Mouse (Mus musculus) gastrocnemius, adult 2 months (tissue): ENCODE data around the gene Wdfy1. TPM values are rescaled to one million over a fixed set of nuclear protein-coding genes. Genes with fewer than 3 reads are reported as not detected.

Experiments
- DNase-seq: peaks from one replicate; pipeline ENCODE4 v3.0.0; 2022
- H3K27ac ChIP-seq: fragments of 200-600 bp; 2 replicates; pipeline ENCODE4 v1.8.1; 2022; ENCODE audit warnings: mild to moderate bottlenecking
- H3K4me3 ChIP-seq: fragments of 200-600 bp; 2 replicates; pipeline ENCODE4 v1.8.1; 2022; ENCODE audit warnings: mild to moderate bottlenecking, moderate library complexity
- CTCF ChIP-seq: fragments of 200-600 bp; IDR thresholded peaks from 2 replicates; pipeline ENCODE4 v1.8.1; 2022; ENCODE audit warnings: antibody characterized with exemption, mild to moderate bottlenecking, moderate library complexity
- intact Hi-C: fragments of 180-260 bp; cut with DNase I; formaldehyde crosslinking; loops from one replicate; pipeline ENCODE4 v1.15.1; 2025
- long read RNA-seq, 2 experiments: library from polyadenylated mRNA; stranded (forward); transcript quantifications; one replicate each; pipeline ENCODE4 v2.0.0; 2021
- total RNA-seq, 2 experiments: library from RNA; stranded (reverse); gene quantifications; 2 replicates each; pipeline ENCODE4 v1.2.3; 2021

Gene Wdfy1
- total RNA-seq, result 10 to 100 TPM; 10.9 to 11.5 TPM
- long read RNA-seq, experiment 1, full-length matches to known transcripts, result 22 of 26 reads
- long read RNA-seq, experiment 1, partial matches to known transcripts, result 1 of 26 reads
- long read RNA-seq, experiment 1, other reads (novel, unspliced or antisense), result 3 of 26 reads
- long read RNA-seq, experiment 2, full-length matches to known transcripts, result 11 of 13 reads
- long read RNA-seq, experiment 2, partial matches to known transcripts, result 1 of 13 reads
- long read RNA-seq, experiment 2, other reads (novel, unspliced or antisense), result 1 of 13 reads

GRCm38 (mm10) chr1:79775927-79776458 is at the start of gene Wdfy1, which contains the start of gene Mrpl44:
Wdfy1 (minus strand) TSS chr1:79776143.
Mrpl44 (plus strand) TSS chr1:79776018.
- peak within 1 kb of the TSS; percentile 94 for H3K27ac ChIP-seq
- H3K4me3 ChIP-seq, result peak within 1 kb of the TSS; percentile 96
- peak; percentile 97 for DNase-seq
- intact Hi-C loops, result loop anchor here (10.0 kb wide), 1 partner anchor 569 kb away; the partner anchor contains the start of gene Cul3
- peak; percentile 26 for TF ChIP-seq CTCF

DNA sequence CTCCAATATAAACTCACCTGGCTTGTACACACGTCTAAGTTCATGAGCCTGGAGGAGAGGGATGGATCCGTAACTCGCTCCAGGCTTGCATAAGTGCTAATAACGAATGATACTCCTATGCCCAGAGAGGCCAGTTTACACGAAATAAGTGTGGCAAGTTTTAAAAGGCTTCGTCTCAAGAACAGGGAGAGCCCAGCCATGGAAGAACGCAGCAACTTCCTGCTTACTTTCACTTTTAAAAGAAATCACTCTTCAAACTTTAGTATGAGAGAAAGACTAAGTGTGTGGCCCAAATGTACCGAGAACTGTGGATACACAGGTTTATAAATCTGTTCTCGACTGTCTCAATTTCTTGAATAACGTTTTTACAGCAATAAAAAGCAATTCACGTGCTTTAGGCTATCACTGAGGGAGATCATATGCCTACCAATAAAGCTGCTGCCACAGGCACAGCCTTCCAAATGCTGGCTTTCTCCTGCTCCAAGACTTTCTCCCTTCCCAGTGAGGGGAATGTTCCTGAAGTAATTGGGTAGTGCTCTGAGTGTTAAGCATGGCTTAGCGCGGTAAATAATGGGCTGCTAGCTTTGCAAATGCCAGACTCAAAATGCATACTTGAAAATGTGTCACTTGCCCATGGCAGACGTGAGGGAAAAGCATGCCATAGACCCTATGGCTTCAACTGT is 48.1 kb upstream of the Wdfy1 start:
- Histone ChIP-seq H3K27ac (peak overlapping the region; percentile 87), H3K4me3 (peak overlapping the region; percentile 71)
- no peak for DNase-seq
- intact Hi-C loops, result loop anchor here (2.0 kb wide), 2 partner anchors 25 to 35 kb away; no protein-coding TSS in a partner anchor
- TF ChIP-seq CTCF, result no peak

- intact Hi-C loops, result loop anchor here (2.0 kb wide), 1 partner anchor 36 kb away; no protein-coding TSS in a partner anchor
- TF ChIP-seq CTCF, result no peak
- Histone ChIP-seq H3K27ac (peak overlapping the region; percentile 87), H3K4me3 (peak overlapping the region; percentile 71)
- peak; percentile 87 for DNase-seq
These were observed 47.0 kb upstream of the Wdfy1 start for GRCm38 (mm10) chr1:79822806-79823525.

DNA sequence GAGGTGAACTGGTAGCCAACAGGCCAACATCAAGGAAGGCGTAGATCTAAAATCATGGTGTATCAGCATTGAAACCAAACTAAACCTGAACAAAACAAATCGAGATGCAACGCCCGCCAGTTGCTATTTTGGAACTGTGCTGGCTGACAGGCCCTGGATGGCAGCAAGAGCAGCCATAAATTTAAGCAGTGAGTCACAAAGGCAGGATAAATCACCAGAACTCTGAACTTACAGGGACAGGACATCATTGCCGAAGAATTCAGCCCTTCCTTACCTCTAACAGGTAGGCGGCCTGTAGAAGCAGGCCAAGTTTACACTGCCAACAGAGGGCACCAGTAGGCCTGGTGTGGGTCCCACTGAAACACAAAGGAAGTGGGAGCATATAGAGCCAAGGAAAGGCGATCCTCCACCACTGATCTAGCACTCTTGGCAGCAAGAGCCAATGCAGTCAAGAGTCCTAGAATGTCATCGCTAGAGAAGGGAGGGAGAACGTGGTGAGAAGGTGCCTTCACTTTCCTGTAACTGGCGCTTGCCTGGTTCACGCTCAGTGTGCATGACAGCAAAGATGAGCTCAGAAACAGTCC is 43.4 kb upstream of the Wdfy1 start:
- peak; percentile 63 for DNase-seq
- intact Hi-C loops, result no loop called here
- peak overlapping the region; percentile 37 for H3K4me3 ChIP-seq
- peak overlapping the region; percentile 89 for H3K27ac ChIP-seq
- TF ChIP-seq CTCF, result peak; percentile 58

DNA sequence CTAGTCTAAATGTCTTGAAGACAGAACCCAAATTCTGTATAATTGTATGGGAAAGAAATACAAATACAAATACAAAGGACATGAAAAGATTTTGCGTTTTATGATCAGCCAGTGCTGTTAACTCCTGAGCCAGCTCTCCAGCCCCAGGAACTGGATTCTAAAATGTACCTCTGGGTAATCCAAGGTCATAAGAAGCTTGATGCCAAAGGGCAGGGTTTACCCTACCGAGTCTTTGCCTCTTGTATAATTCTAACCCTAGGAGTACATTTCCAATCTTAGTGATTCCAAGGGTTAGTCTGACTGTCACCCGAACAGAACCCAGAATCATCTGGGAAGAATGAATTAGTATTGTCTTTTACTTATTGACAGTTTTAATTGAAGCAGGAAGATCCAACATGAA is 39.5 kb upstream of the Wdfy1 start:
- DNase-seq, result no peak
- no peak overlapping the region for H3K27ac ChIP-seq
- H3K4me3 ChIP-seq, result no peak overlapping the region
- intact Hi-C loops, result no loop called here
- TF ChIP-seq CTCF, result no peak

- H3K27ac ChIP-seq, result no peak overlapping the region
- no peak for DNase-seq
- no peak overlapping the region for H3K4me3 ChIP-seq
- TF ChIP-seq CTCF, result no peak
- intact Hi-C loops, result no loop called here
These were observed 33.5 kb upstream of the Wdfy1 start for GRCm38 (mm10) chr1:79809447-79809846.

GRCm38 (mm10) chr1:79806865-79807264 is 30.9 kb upstream of the Wdfy1 start:
- intact Hi-C loops, result no loop called here
- no peak overlapping the region for H3K27ac ChIP-seq
- no peak for DNase-seq
- TF ChIP-seq CTCF, result no peak
- no peak overlapping the region for H3K4me3 ChIP-seq

DNA sequence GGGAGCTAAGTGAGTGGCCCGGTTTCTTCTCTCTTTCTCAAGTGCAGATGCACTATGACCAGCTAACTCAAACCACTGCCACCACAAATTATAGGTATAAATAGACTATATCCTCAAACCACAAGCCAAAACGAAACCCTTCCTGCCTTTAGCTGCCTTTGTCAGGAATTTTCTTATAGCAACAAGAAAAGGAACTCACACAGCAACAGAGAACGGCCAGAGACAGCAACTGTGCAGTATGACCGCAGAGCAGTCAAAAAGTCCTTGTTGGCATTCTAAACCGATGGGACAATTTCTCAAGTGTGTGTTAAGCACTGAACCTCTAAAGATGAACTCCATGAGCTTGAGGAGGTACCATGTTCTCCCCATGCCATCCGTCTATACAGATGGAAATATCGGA is 27.7 kb upstream of the Wdfy1 start:
- intact Hi-C loops, result no loop called here
- no peak overlapping the region for H3K27ac ChIP-seq
- H3K4me3 ChIP-seq, result no peak overlapping the region
- no peak for DNase-seq
- no peak for TF ChIP-seq CTCF

DNA sequence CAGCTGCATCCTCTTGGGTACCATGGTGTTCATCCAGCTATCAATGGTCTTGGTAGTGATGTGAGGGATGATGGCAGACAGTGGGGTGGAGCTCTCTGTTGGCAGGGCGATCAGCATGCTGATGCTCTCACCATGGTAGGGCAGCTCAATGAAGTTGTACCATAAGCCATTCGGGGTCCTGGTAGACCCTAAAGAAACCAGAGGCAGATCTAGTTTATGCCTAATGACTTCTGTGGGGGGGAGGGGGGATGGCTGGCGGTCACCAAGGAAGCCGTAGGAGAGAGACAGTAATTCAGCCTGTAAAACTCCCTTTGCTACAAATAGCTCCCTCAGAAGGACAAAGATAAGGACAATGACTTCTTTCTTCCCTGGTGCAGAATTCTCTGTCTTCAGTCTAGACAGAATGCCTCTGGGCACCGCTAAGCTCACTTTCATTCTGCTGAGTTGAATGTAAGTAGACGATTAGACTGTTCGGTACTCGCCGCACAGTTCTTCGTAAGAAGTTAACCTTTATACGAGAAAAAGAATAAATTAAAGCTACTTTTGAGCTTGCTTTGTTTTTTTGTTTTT is 27.0 kb upstream of the Wdfy1 start:
- DNase-seq, result no peak
- H3K27ac ChIP-seq, result no peak overlapping the region
- H3K4me3 ChIP-seq, result no peak overlapping the region
- intact Hi-C loops, result no loop called here
- TF ChIP-seq CTCF, result no peak

DNA sequence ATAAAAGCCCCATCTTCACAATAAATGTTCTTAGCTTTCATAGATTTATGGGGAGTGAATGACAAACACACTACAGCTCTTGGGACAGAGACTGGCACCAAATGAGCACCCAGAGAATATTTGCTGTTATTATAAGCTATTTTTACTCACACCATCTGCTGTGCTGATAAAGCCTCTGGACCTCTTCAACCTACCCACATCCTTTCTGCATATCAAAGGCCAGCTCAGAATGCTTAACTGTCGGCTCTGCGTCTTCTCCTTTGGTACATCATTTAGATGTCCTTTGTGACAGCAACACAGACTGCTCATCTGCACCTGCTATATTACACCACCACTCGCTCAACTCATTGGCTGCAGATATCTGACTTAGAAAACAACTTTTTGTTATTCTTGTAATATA is 21.1 kb upstream of the Wdfy1 start:
- H3K4me3 ChIP-seq, result no peak overlapping the region
- no peak overlapping the region for H3K27ac ChIP-seq
- DNase-seq, result no peak
- intact Hi-C loops, result no loop called here
- no peak for TF ChIP-seq CTCF

- DNase-seq, result peak; percentile 43
- no peak overlapping the region for H3K27ac ChIP-seq
- intact Hi-C loops, result loop anchor here (1.0 to 5.0 kb wide), 2 partner anchors 320 to 396 kb away; no protein-coding TSS in a partner anchor
These were observed 10.5 kb upstream of the Wdfy1 start for GRCm38 (mm10) chr1:79786267-79786927.

More at GRCm38 (mm10) chr1:79786267-79786927, 10.5 kb upstream of the Wdfy1 start:
- TF ChIP-seq CTCF, result peak; percentile 76
- H3K4me3 ChIP-seq, result no peak overlapping the region
